Mouse (Mus musculus) limb, embryonic 14.5 days (tissue): ENCODE data around the gene 1500011B03Rik. TPM values are rescaled to one million over a fixed set of nuclear protein-coding genes. Genes with fewer than 3 reads are reported as not detected.

ENCODE experiments used
- ATAC-seq: fragments of 200-750 bp; cut with Nextera tagmentation; 2 replicates; pipeline ENCODE4 v1.8.0; 2017; ENCODE audit warnings: low read depth, moderate number of reproducible peaks, moderate TSS enrichment; ENCODE audit not compliant: low FRiP score
- DNase-seq: peaks from one replicate; pipeline ENCODE4 v3.0.0-alpha.2; 2015; ENCODE audit warnings: low spot score
- H3K27ac ChIP-seq: fragments of 300-500 bp; sonication (generic); replicated peaks from 2 replicates; pipeline ENCODE4 v1.5.1; 2014; ENCODE audit warnings: low read depth, mild to moderate bottlenecking, low read length, moderate library complexity, mixed read lengths
- H3K27me3 ChIP-seq: fragments of 300-500 bp; sonication (generic); 2 replicates; pipeline ENCODE4 v1.6.1; 2014; ENCODE audit warnings: low read length, mixed read lengths; ENCODE audit not compliant: control insufficient read depth, insufficient read depth
- H3K36me3 ChIP-seq: fragments of 300-500 bp; sonication (generic); 2 replicates; pipeline ENCODE4 v1.6.1; 2014; ENCODE audit warnings: mild to moderate bottlenecking, low read length, moderate library complexity, mixed read lengths; ENCODE audit not compliant: control insufficient read depth, insufficient read depth
- H3K4me1 ChIP-seq: fragments of 300-500 bp; sonication (generic); 2 replicates; pipeline ENCODE4 v1.6.1; 2014; ENCODE audit warnings: antibody characterized with exemption, low read length, mixed read lengths; ENCODE audit not compliant: control insufficient read depth, insufficient read depth
- H3K4me2 ChIP-seq: fragments of 300-500 bp; sonication (generic); replicated peaks from 2 replicates; pipeline ENCODE4 v1.6.1; 2014; ENCODE audit warnings: low read depth, mild to moderate bottlenecking, low read length, moderate library complexity; ENCODE audit not compliant: severe bottlenecking
- H3K4me3 ChIP-seq: fragments of 300-500 bp; sonication (generic); replicated peaks from 2 replicates; pipeline ENCODE4 v1.5.1; 2014; ENCODE audit warnings: low read length
- H3K9ac ChIP-seq: fragments of 300-500 bp; sonication (generic); 2 replicates; pipeline ENCODE4 v1.6.1; 2014; ENCODE audit warnings: mild to moderate bottlenecking, low read depth, low read length, moderate library complexity; ENCODE audit not compliant: severe bottlenecking
- H3K9me3 ChIP-seq: fragments of 300-500 bp; sonication (generic); 2 replicates; pipeline ENCODE4 v1.6.1; 2016; ENCODE audit warnings: low read length; ENCODE audit not compliant: control insufficient read depth
- POLR2A ChIP-seq: fragments of 200-500 bp; IDR thresholded peaks from 2 replicates; pipeline ENCODE4 v1.8.0; 2012; ENCODE audit warnings: inconsistent platforms, mild to moderate bottlenecking, moderate library complexity, borderline replicate concordance; ENCODE audit not compliant: insufficient read depth, insufficient read length; ENCODE audit errors: extremely low read depth
- WGBS: fragments of 180-500 bp; shearing (Covaris S2); extraction: QIAGEN DNeasy Blood & Tissue Kit; methylation state at CpG from one replicate; pipeline ENCODE4 v1.1.7; 2014; 5-methylcytosine and 5-hydroxymethylcytosine counted together
- polyA plus RNA-seq, 2 experiments: library from polyadenylated mRNA; depleted of rRNA in 1 of 2; stranded (reverse) in 1 of 2; unstranded in 1 of 2; fragments of >200 nt; fragmentation: Nextera tagmentation in 1 of 2; extraction: Ambion mirVana in 1 of 2; gene quantifications; 2 replicates each; pipeline versions ENCODE4 v1.2.1 to v1.2.3; 2012 to 2014

1500011B03Rik gene
- polyA plus RNA-seq, 2 experiments: 76.7 to 95.9 TPM

- ATAC-seq (no peak), DNase-seq (no peak)
- H3K9ac ChIP-seq: no peak overlapping the region
- no peak for TF ChIP-seq POLR2A
- no peaks in the 10 kb centered on the region for H3K9me3 ChIP-seq
- 57% methylated on average over 12 of the region's 12 CpGs for WGBS
- no peaks in the 10 kb centered on the region for H3K27me3 ChIP-seq
- H3K4me2 ChIP-seq: no peak overlapping the region
- H3K36me3 ChIP-seq: no peaks in the 10 kb centered on the region
- H3K27ac ChIP-seq: no peak overlapping the region
- no peaks in the 10 kb centered on the region for H3K4me1 ChIP-seq
- H3K4me3 ChIP-seq: no peak overlapping the region
These were observed 13.6 kb upstream of the 1500011B03Rik start for GRCm38 (mm10) chr5:114836886-114837285.

- ATAC-seq (no peak), DNase-seq (no peak)
- no peaks in the 10 kb centered on the region for H3K27me3 ChIP-seq
- H3K4me1 ChIP-seq: peaks cover 4% of the 10 kb centered on the region
- no peak overlapping the region for H3K9ac ChIP-seq
- WGBS: 69% methylated on average over 3 of the region's 3 CpGs
- H3K4me3 ChIP-seq: no peak overlapping the region
- H3K36me3 ChIP-seq: no peaks in the 10 kb centered on the region
- H3K27ac ChIP-seq: no peak overlapping the region
- TF ChIP-seq POLR2A: no peak
- no peak overlapping the region for H3K4me2 ChIP-seq
- no peaks in the 10 kb centered on the region for H3K9me3 ChIP-seq
These were observed 6.5 kb upstream of the 1500011B03Rik start for GRCm38 (mm10) chr5:114829740-114830139.

GRCm38 (mm10) chr5:114827427-114827826, 4.2 kb upstream of the 1500011B03Rik start:
- H3K4me3 ChIP-seq: no peak overlapping the region
- peaks cover 4% of the 10 kb centered on the region for H3K4me1 ChIP-seq
- H3K27ac ChIP-seq: no peak overlapping the region
- H3K27me3 ChIP-seq: no peaks in the 10 kb centered on the region
- WGBS: 91% methylated on average over 12 of the region's 12 CpGs
- ATAC-seq (no peak), DNase-seq (no peak)
- H3K36me3 ChIP-seq: no peaks in the 10 kb centered on the region
- no peak overlapping the region for H3K9ac ChIP-seq
- TF ChIP-seq POLR2A: no peak
- no peak overlapping the region for H3K4me2 ChIP-seq
- no peaks in the 10 kb centered on the region for H3K9me3 ChIP-seq

DNA sequence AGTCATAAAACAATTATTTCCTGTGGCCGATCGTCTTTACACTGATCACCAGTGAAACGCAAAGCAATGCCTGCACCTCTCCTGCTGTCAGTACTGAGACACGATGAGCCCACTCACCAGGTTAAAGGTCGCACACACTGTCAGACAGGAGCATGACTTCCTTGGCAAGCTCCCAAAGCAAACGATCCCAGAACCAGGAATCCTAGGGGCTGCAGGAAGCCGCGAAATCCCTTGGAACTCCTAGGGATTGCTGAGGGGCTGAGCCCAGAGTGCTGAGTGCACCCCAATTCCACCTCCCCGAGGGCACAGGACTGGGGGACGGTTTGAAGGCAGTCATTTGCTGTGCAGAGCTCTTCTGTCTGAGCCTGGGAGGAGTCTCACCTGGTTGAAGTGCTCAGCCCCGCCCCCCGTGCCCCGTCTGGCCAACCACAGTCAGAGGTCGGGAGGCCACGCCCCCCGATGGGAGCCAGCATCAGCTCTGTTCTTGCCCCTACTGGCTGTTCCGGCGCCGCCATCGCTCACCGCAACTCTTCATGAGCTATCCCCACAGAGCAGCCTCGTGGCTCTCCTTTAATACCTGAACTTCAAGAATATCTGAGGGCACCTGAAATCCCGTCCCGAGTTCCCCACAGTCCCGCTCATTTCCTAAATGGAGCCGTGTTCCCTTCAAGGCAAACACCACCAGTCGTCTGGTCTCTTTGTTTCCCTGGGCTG, 2.9 kb upstream of the 1500011B03Rik start:
- ATAC-seq (peak; percentile 82), DNase-seq (peak; percentile 89)
- Histone ChIP-seq H3K9me3 (0 out of 2 replicates have a peak, but pooled peaks cover 3% of the 10 kb centered on the region), H3K9ac (peak overlapping the region; percentile 25; the same call in 1 of the 2 replicates), H3K4me2 (peak overlapping the region; percentile 57), H3K4me1 (peaks cover 4% of the 10 kb centered on the region), H3K36me3 (0 out of 2 replicates have a peak, but pooled peaks cover 3% of the 10 kb centered on the region), H3K27ac (peak overlapping the region; percentile 15; the same call in 1 of the 2 replicates), H3K4me3 (peak overlapping the region; percentile 26), H3K27me3 (no peaks in the 10 kb centered on the region)
- TF ChIP-seq POLR2A: no peak
- 10% methylated on average over 26 of the region's 27 CpGs for WGBS

DNA sequence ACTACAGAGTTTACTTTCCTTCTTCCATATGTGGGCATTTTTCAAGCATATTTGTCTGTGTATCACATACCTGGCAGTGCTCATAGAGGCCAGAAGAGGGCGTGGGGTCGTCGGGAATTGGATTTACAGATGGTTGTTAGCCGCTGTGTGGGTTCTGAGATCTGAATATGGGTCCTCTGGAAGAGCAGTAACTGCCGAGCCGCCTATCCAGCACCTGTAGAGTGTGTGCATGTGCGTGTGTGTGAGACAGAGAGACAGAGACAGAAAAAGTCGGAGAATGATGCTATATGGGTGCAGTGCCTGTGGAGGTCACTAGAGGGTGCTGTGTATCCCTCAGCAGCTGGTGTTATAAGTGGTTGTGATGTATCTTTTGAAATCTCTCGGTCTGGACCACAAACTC, 929 bp upstream of the 1500011B03Rik start:
- Histone ChIP-seq H3K27ac (no peak overlapping the region), H3K27me3 (no peaks in the 10 kb centered on the region), H3K4me3 (no peak overlapping the region), H3K36me3 (0 out of 2 replicates have a peak, but pooled peaks cover 3% of the 10 kb centered on the region), H3K9me3 (0 out of 2 replicates have a peak, but pooled peaks cover 3% of the 10 kb centered on the region), H3K9ac (no peak overlapping the region), H3K4me1 (peaks cover 4% of the 10 kb centered on the region), H3K4me2 (no peak overlapping the region)
- DNase-seq (peak; percentile 35), ATAC-seq (no peak)
- TF ChIP-seq POLR2A: no peak
- 16% methylated on average over 9 of the region's 9 CpGs for WGBS

DNA sequence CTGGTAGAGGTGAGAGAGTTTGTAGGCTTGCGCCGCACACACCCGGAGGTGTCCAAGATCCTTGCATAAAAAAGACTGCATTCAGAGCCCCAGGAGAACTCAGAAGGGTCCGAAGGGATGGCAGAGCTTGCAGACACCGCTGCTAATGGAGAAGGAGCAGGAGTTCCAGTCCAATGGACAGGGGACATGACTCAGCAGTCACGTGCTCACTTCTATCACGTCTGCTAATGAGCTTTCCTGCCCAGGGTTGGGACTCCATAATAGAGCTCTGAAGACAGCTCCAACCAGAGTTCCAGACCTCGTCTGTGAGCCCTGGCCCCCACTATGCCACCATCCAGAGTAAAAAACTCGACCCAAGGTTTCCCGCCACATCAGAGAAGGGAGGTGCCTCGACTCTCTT, 5.1 kb downstream of the 1500011B03Rik start:
- no peak for ATAC-seq

More for the DNA sequence above, 5.1 kb downstream of the 1500011B03Rik start:
- peaks cover 8% of the 10 kb centered on the region; the same call in 1 of the 2 replicates for H3K36me3 ChIP-seq
- H3K27me3 ChIP-seq: no peaks in the 10 kb centered on the region
- 0 out of 2 replicates have a peak, but pooled peaks cover 8% of the 10 kb centered on the region for H3K9me3 ChIP-seq
- DNase-seq: no peak
- H3K4me2 ChIP-seq: no peak overlapping the region
- no peak for TF ChIP-seq POLR2A
- 88% methylated on average over 9 of the region's 11 CpGs for WGBS
- H3K27ac ChIP-seq: no peak overlapping the region
- no peaks in the 10 kb centered on the region for H3K4me1 ChIP-seq
- H3K9ac ChIP-seq: no peak overlapping the region
- no peak overlapping the region for H3K4me3 ChIP-seq
